Mouse (Mus musculus): ENCODE data around the gene Cyp2c66. TPM values are rescaled to one million over a fixed set of nuclear protein-coding genes. Genes with fewer than 3 reads are reported as not detected.
"Not testable (repeated sequence)": the region's sequence is repeated elsewhere in the genome, so short reads cannot be mapped to it uniquely, and the experiment has no call there.

Cyp2c66 gene
- not detected in 2 replicates for total RNA-seq (2015)
- total RNA-seq (2017): not detected in 2 replicates

DNA sequence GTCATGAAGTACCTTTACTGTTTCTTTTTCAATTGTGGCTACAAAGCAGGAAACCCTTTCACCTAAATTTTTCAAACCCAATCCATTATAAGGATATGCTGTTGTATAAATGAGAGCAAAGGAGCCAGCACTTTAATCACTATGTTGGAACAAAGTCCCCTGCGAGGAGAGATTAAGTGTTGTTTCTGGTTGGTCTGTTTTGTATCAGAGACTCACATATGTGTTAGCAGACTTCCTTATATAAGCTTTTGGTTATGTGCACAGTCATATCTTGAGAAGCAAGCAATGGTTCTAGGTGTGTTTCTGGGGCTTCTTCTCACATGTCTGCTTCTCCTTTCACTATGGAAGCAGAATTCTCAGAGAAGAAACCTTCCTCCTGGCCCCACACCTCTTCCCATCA lies at the start of gene Cyp2c66:
TSS of gene Cyp2c66 (plus strand) at position 255 of the 400 bp plus-strand sequence.
- ATAC-seq (replicated peaks; ENCODE audit: poor library complexity): no peak

DNA sequence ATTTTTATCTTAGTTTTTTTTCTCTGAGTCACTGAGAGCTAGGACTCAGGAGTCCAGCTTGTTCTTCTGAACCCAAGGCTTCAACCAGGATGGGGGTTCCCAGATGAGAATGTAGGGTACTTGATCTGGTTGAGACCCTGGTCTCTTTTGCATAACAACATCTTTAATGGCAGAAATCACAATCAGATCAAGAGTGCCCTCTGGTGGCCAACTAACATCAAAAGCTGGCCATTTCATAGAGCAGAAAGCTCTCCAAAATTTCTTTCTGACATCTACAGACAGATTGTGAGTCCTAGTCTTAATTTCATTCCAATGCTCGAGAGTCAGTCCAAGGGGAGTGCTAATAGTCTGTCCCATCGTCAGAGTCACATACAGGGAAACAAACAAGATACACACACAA lies 14.9 kb upstream of the Cyp2c66 start:
- ATAC-seq (replicated peaks; ENCODE audit: poor library complexity): not testable (repeated sequence)

DNA sequence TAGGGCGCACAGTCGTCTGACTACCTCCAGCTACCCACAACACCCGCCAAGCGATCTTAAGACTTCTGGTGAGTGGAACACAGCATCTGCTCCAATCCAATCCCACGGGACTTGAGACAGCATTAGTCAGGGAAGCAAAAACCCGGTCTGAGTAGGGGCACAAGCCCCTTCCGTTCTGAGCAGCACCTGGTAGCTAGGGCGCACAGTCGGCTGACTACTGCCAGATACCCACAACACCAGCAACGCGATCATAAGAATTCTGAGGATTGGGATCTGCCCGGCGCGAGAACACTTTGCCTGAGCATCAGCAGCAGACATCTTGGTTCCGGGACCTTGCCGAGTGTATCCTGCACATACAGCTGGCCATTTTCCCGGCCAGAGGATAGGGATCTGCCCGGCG lies 43.1 kb downstream of the Cyp2c66 start:
- not testable (repeated sequence) for ATAC-seq (replicated peaks; ENCODE audit: poor library complexity)

Other genes starting within 250 kb of the Cyp2c66 start
- gene Hells, start 183.0 kb upstream of the Cyp2c66 start, total RNA-seq (2015): 156 and 172 TPM in 2 replicates
- 95.7 and 125 TPM in 2 replicates for gene Hells, start 183.0 kb upstream of the Cyp2c66 start, total RNA-seq (2017)
- not detected in 2 replicates for gene Cyp2c55, start 106.9 kb upstream of the Cyp2c66 start, total RNA-seq (2015)
- not detected in 2 replicates for gene Cyp2c55, start 106.9 kb upstream of the Cyp2c66 start, total RNA-seq (2017)
- not detected in 2 replicates for gene Cyp2c65, start 52.9 kb upstream of the Cyp2c66 start, total RNA-seq (2015)
- not detected in 2 replicates for gene Cyp2c65, start 52.9 kb upstream of the Cyp2c66 start, total RNA-seq (2017)
- not detected in 2 replicates for gene Cyp2c29, start 155.5 kb downstream of the Cyp2c66 start, total RNA-seq (2015)
- not detected in 2 replicates for gene Cyp2c29, start 155.5 kb downstream of the Cyp2c66 start, total RNA-seq (2017)

Measured in megakaryocyte progenitor cell, adult 5-6 weeks (primary cell).